In genomic region chr15:78699513-78699912, GRCm38 (mm10) we compare ENCODE assay signal across 22 mouse cellular contexts. TPM values are rescaled to one million over a fixed set of nuclear protein-coding genes. Genes with fewer than 3 reads are reported as not detected.
A peak's percentile ranks its signal among the peaks of the same experiment; 100 is the strongest.
DNase-seq lines count a peak whose midpoint lies in the region; ATAC-seq and TF ChIP-seq lines count a peak whose summit lies in the region.
"Had no signal": no experiment of that assay in that cellular context is flagged by ENCODE, and none has a peak within 500 bp of the region (broad histone marks: within the 10 kb centered on the region; RNA-seq: fewer than 3 reads in every experiment).

No protein-coding gene starts in this region.

- WGBS in forebrain, embryonic 15.5 days: 61% methylated on average over 3 of the region's 3 CpGs
- WGBS in forebrain, embryonic 14.5 days: 60% methylated on average over 3 of the region's 3 CpGs

- H3K36me3 ChIP-seq in forebrain, embryonic 15.5 days: no peaks in the 10 kb centered on the region
- no peaks in the 10 kb centered on the region for H3K36me3 ChIP-seq in forebrain, embryonic 14.5 days (ENCODE audit: control insufficient read depth, insufficient read depth, low read length)
- no peaks in the 10 kb centered on the region for H3K36me3 ChIP-seq in MEL (ENCODE audit: control insufficient read depth in 1 of 2, insufficient read depth in 2 of 2, low read length in 2 of 2)
- H3K36me3 ChIP-seq: embryonic facial prominence, embryonic 13.5 days; embryonic facial prominence, embryonic 15.5 days; G1E had no signal

- intact Hi-C loops in left cerebral cortex, adult 2 months (cut with DNase I): no loop called here
- intact Hi-C loops in left cerebral cortex, postnatal 14 days (cut with DNase I): no loop called here

- ATAC-seq in forebrain, embryonic 15.5 days (replicated peaks): no peak
- no peak for ATAC-seq in forebrain, embryonic 14.5 days

- no peak for TF ChIP-seq POLR2A in MEL (IDR thresholded peaks at IDR 0.05; ENCODE audit: control insufficient read depth in 1 of 2, insufficient read depth in 1 of 2, low read depth in 1 of 2, low read length in 2 of 2, poor library complexity in 1 of 2)

- no peak for TF ChIP-seq CTCF in left cerebral cortex, adult 2 months (IDR thresholded peaks at IDR 0.05)
- TF ChIP-seq CTCF in MEL (IDR thresholded peaks at IDR 0.05 in 2 of 3, conservative IDR thresholded peaks at IDR 0.05 in 1 of 3; ENCODE audit: control insufficient read depth in 1 of 3, insufficient read depth in 1 of 3, low read depth in 2 of 3, low read length in 3 of 3, poor library complexity in 1 of 3, severe bottlenecking in 1 of 3): no peak

- TF ChIP-seq EP300 in MEL (IDR thresholded peaks at IDR 0.05; ENCODE audit: low read depth in 1 of 2, low read length in 2 of 2): no peak

- H3K27ac ChIP-seq in forebrain, embryonic 15.5 days (replicated peaks): peak overlapping the region; percentile 93
- H3K27ac ChIP-seq in forebrain, embryonic 14.5 days (ENCODE audit: low read depth, low read length): no peak overlapping the region; the same call in 1 of the 2 replicates
- H3K27ac ChIP-seq in left cerebral cortex, adult 2 months: peak overlapping the region; percentile 64; the same call in 1 of the 2 replicates
- no peak overlapping the region for H3K27ac ChIP-seq in MEL (ENCODE audit: control insufficient read depth, low read depth, low read length)
- H3K27ac ChIP-seq: embryonic facial prominence, embryonic 13.5 days; embryonic facial prominence, embryonic 15.5 days had no signal

- no peaks in the 10 kb centered on the region for H3K9me3 ChIP-seq in forebrain, embryonic 15.5 days
- H3K9me3 ChIP-seq in forebrain, embryonic 14.5 days (replicated peaks; ENCODE audit: control insufficient read depth, low read length): no peaks in the 10 kb centered on the region
- H3K9me3 ChIP-seq in MEL (replicated peaks; ENCODE audit: insufficient read depth, low read length): no peaks in the 10 kb centered on the region
- H3K9me3 ChIP-seq: embryonic facial prominence, embryonic 13.5 days; embryonic facial prominence, embryonic 15.5 days; G1E had no signal

- no peaks in the 10 kb centered on the region for H3K79me2 ChIP-seq in MEL (ENCODE audit: control insufficient read depth, insufficient read depth, low read length, poor library complexity)

- TF ChIP-seq RAD21 in MEL (IDR thresholded peaks at IDR 0.05; ENCODE audit: low read depth, low read length): no peak

- H3K27me3 ChIP-seq in forebrain, embryonic 15.5 days: no peaks in the 10 kb centered on the region
- H3K27me3 ChIP-seq in forebrain, embryonic 14.5 days (replicated peaks; ENCODE audit: control insufficient read depth, insufficient read depth, low read length): no peaks in the 10 kb centered on the region
- H3K27me3 ChIP-seq in MEL (ENCODE audit: control insufficient read depth in 1 of 2, insufficient read depth in 2 of 2, low read length in 2 of 2): peaks cover 0 to 3% of the 10 kb centered on the region in 2 experiments; a peak in 1 of 4 replicates
- H3K27me3 ChIP-seq: embryonic facial prominence, embryonic 15.5 days had no signal

- DNase-seq in forebrain, embryonic 14.5 days (ENCODE audit: low spot score): no peak
- DNase-seq in left cerebral cortex, adult 2 months (ENCODE audit: extremely low spot score in 1 of 2, low spot score in 2 of 2): no peak
- DNase-seq in left cerebral cortex, postnatal 14 days (ENCODE audit: low spot score in 2 of 2): no peak
- no peak for DNase-seq in MEL (ENCODE audit: low read depth, low spot score)
- DNase-seq in heart, postnatal 4 days: no peak
- DNase-seq: adrenal gland, adult 2 months; adrenal gland, postnatal 10 days; adrenal gland, postnatal 25 days; cerebellum, adult 11 months; cerebellum, adult 18-20 months; cerebellum, adult 8-10 months; cerebellum, adult 9-11 months; cerebellum, postnatal 36 days; embryo, embryonic 11 days had no signal

- H3K4me1 ChIP-seq in forebrain, embryonic 15.5 days: peaks cover 44% of the 10 kb centered on the region
- H3K4me1 ChIP-seq in forebrain, embryonic 14.5 days (ENCODE audit: control insufficient read depth, insufficient read depth, low read length): peaks cover 18% of the 10 kb centered on the region
- peaks cover 0 to 9% of the 10 kb centered on the region in 2 experiments; a peak in 2 of 4 replicates for H3K4me1 ChIP-seq in MEL (ENCODE audit: control insufficient read depth in 1 of 2, insufficient read depth in 2 of 2, low read length in 2 of 2)
- H3K4me1 ChIP-seq: embryonic facial prominence, embryonic 15.5 days had no signal

- no peak overlapping the region for H3K9ac ChIP-seq in forebrain, embryonic 15.5 days (replicated peaks)
- no peak overlapping the region for H3K9ac ChIP-seq in forebrain, embryonic 14.5 days (ENCODE audit: low read length)
- no peak overlapping the region for H3K9ac ChIP-seq in MEL (ENCODE audit: control insufficient read depth, low read depth, low read length, poor library complexity, severe bottlenecking)
- H3K9ac ChIP-seq: embryonic facial prominence, embryonic 13.5 days; embryonic facial prominence, embryonic 15.5 days had no signal

- H3K4me3 ChIP-seq in forebrain, embryonic 15.5 days: no peak overlapping the region
- H3K4me3 ChIP-seq in forebrain, embryonic 14.5 days (ENCODE audit: low read depth, low read length): no peak overlapping the region
- no peak overlapping the region for H3K4me3 ChIP-seq in left cerebral cortex, adult 2 months
- H3K4me3 ChIP-seq in MEL (ENCODE audit: control insufficient read depth in 1 of 2, insufficient read depth in 1 of 2, low read depth in 2 of 2, low read length in 2 of 2): no peak overlapping the region
- H3K4me3 ChIP-seq: embryonic facial prominence, embryonic 13.5 days; embryonic facial prominence, embryonic 15.5 days; erythroblast, embryonic 14.5 days had no signal

- no peak overlapping the region for H3K4me2 ChIP-seq in forebrain, embryonic 15.5 days (replicated peaks)
- H3K4me2 ChIP-seq in forebrain, embryonic 14.5 days (ENCODE audit: low read length): no peak overlapping the region
- H3K4me2 ChIP-seq: embryonic facial prominence, embryonic 13.5 days; embryonic facial prominence, embryonic 15.5 days had no signal

TF ChIP-seq in MEL, 35 proteins besides CTCF, POLR2A, EP300 and RAD21:
- TF ChIP-seq ZNF384 (IDR thresholded peaks at IDR 0.05; ENCODE audit: low read depth, low read length): no peak
- peak; percentile 95 for TF ChIP-seq ZKSCAN1 (IDR thresholded peaks at IDR 0.05; ENCODE audit: low read depth, low read length)
TF ChIP-seq in MEL: peak in this region for 1.

RNA-seq across cellular contexts. Expression of gene Elfn2, which starts 19.1 kb away (rescaled TPM):
- polyA plus RNA-seq in forebrain, embryonic 15.5 days (2015; fragmentation: Nextera tagmentation; extraction: Ambion mirVana): 6.2 and 6.8 TPM in 2 replicates
- polyA plus RNA-seq in forebrain, embryonic 14.5 days (2014; fragmentation: Nextera tagmentation; extraction: Ambion mirVana): 3.7 and 5.3 TPM in 2 replicates
- 100 to 1,000 TPM; 144 to 177 TPM for total RNA-seq in left cerebral cortex, adult 2 months (2021)
- 100 to 1,000 TPM; 117 to 127 TPM for total RNA-seq in left cerebral cortex, postnatal 14 days (2021)
- 0.04 and 0.49 TPM in 2 replicates for total RNA-seq in MEL (2012; rRNA removed)
- under 1 TPM in 1 of 2 experiments, not detected in 1; 0.15 TPM for polyA plus RNA-seq in MEL (2012; ENCODE audit: insufficient read depth in 1 of 2, insufficient read length in 2 of 2, low read depth in 1 of 2, low replicate concordance in 2 of 2, missing spikeins in 1 of 2)
- 1 to 10 TPM in 1 of 2 experiments, under 1 TPM in 1; 0.95 to 1.3 TPM for total RNA-seq in heart, postnatal 4 days (2021)
- total RNA-seq: common myeloid progenitor, adult 5-6 weeks had no signal
- polyA plus RNA-seq: C2C12; embryonic facial prominence, embryonic 11.5 days; G1E had no signal

Comparison
In these comparisons a context has a peak if more than half of its experiments do, and no peak if none do; other contexts are left out.
1. H3K27ac ChIP-seq: peak in forebrain, embryonic 15.5 days (single experiment) and left cerebral cortex, adult 2 months (single experiment); none in forebrain, embryonic 14.5 days (single experiment) and MEL (single experiment).
2. RNA of gene Elfn2, which starts 19.1 kb away (total RNA-seq): 144 to 177 TPM in left cerebral cortex, adult 2 months and 117 to 127 TPM in left cerebral cortex, postnatal 14 days; 0.95 to 1.3 TPM in heart, postnatal 4 days and 0.04 to 0.49 TPM in MEL; every median in the first group is over 10 times any median in the second.